Mouse (Mus musculus): Measurements from ENCODE around the gene Olfr1295. TPM values are rescaled to one million over a fixed set of nuclear protein-coding genes. Genes with fewer than 3 reads are reported as not detected.

Gene Olfr1295
- polyA plus RNA-seq (2021) = not detected

- in situ Hi-C loops (cut with MboI; ENCODE audit: low pct_unique_long_range_greater_than_20kb) = no loop called here
- no peak for ATAC-seq
- H3K27me3 ChIP-seq = no peaks in the 10 kb centered on the region
- no peak for TF ChIP-seq CTCF (IDR thresholded peaks at IDR 0.05)
- ChIA-PET POLR2A (no interaction called here), CTCF (no interaction called here)
- no peak for DNase-seq (ENCODE audit: low read depth, low spot score)
Measured at GRCm38 (mm10) chr2:111569581-111569980, at the start of gene Olfr1295. TSS of gene Olfr1295 (minus strand) at chr2:111569681.

DNA sequence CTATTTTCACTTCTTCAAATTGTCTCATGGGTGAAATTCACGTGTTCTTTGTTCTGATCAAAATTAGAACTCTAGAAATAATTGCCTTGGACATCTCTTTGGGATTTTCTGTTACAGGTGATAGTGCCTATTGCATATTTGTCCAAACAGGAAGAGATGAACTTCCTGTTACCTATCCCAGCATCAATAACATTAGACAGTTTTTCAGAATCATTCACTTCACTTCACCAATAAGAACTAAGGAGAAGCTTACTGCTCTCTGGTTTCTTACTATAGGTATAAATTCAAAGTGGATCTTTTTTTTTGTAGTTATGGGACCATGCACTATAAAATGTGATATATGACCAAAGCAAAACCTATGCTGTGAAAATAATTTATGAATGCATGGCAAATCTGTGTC is 29.3 kb downstream of the Olfr1295 start, which contains the start of gene Olfr1294:
Gene Olfr1294, minus strand, starts transcription at position 101 of the 400 bp plus-strand sequence.
- H3K27me3 ChIP-seq = no peaks in the 10 kb centered on the region
- ChIA-PET CTCF (no interaction called here), POLR2A (no interaction called here)
- in situ Hi-C loops (cut with MboI; ENCODE audit: low pct_unique_long_range_greater_than_20kb) = no loop called here
- TF ChIP-seq CTCF (IDR thresholded peaks at IDR 0.05) = no peak
- no peak for DNase-seq (ENCODE audit: low read depth, low spot score)
- ATAC-seq = no peak

DNA sequence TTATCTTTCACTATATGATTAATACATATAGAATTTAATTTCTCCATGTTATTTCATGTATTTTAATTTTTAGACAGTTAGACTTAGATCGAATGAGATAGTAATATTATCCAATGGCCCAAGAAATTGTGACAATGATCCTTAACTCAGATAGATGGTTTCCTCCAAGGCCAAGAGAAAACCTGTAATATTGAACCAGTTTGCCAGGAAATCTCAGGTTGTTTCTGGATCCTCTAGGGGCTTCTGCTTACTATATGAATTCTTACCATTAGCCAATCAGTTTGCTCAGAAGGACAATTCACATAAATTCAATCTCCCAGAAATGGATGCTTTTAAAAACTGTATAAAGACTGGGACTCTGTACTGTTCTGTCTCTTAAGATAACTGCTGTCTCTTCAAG is 44.6 kb downstream of the Olfr1295 start, which contains the start of gene Olfr1293-ps:
Gene Olfr1293-ps, plus strand, starts transcription at position 301 of the 400 bp plus-strand sequence.
- CTCF ChIA-PET = no interaction called here

GRCm38 (mm10) chr2:111517451-111517850 is 52.0 kb downstream of the Olfr1295 start:
- ChIA-PET POLR2A (no interaction called here), CTCF (no interaction called here)

More for the DNA sequence above, 44.6 kb downstream of the Olfr1295 start, which contains the start of gene Olfr1293-ps:
- no peak for TF ChIP-seq CTCF (IDR thresholded peaks at IDR 0.05)
- in situ Hi-C loops (cut with MboI; ENCODE audit: low pct_unique_long_range_greater_than_20kb) = no loop called here
- POLR2A ChIA-PET = no interaction called here
- H3K27me3 ChIP-seq = no peaks in the 10 kb centered on the region
- ATAC-seq = no peak
- DNase-seq (ENCODE audit: low read depth, low spot score) = no peak

More at GRCm38 (mm10) chr2:111517451-111517850, 52.0 kb downstream of the Olfr1295 start:
- TF ChIP-seq CTCF (IDR thresholded peaks at IDR 0.05) = no peak
- no peaks in the 10 kb centered on the region for H3K27me3 ChIP-seq
- in situ Hi-C loops (cut with MboI; ENCODE audit: low pct_unique_long_range_greater_than_20kb) = no loop called here
- no peak for DNase-seq (ENCODE audit: low read depth, low spot score)
- no peak for ATAC-seq

Other genes with a start within 250 kb of the Olfr1295 start
- not detected for gene Olfr1281, start 243.2 kb downstream of the Olfr1295 start, polyA plus RNA-seq (2021)
- not detected for gene Olfr1282, start 233.6 kb downstream of the Olfr1295 start, polyA plus RNA-seq (2021)
- gene Olfr1283, start 202.9 kb downstream of the Olfr1295 start, polyA plus RNA-seq (2021) = not detected
- not detected for gene Olfr1284, start 194.2 kb downstream of the Olfr1295 start, polyA plus RNA-seq (2021)
- not detected for gene Olfr1286, start 146.6 kb downstream of the Olfr1295 start, polyA plus RNA-seq (2021)
- gene Olfr1287, start 120.5 kb downstream of the Olfr1295 start, polyA plus RNA-seq (2021) = not detected
- not detected for gene Olfr1288, start 95.6 kb downstream of the Olfr1295 start, polyA plus RNA-seq (2021)
- not detected for gene Olfr1289, start 88.9 kb downstream of the Olfr1295 start, polyA plus RNA-seq (2021)
- gene Olfr1290, start 75.9 kb downstream of the Olfr1295 start, polyA plus RNA-seq (2021) = not detected
- gene Olfr1291-ps1, start 72.5 kb downstream of the Olfr1295 start, polyA plus RNA-seq (2021) = not detected
- not detected for gene Olfr1293-ps, start 44.5 kb downstream of the Olfr1295 start, polyA plus RNA-seq (2021)
- gene Olfr1294, start 29.4 kb downstream of the Olfr1295 start, polyA plus RNA-seq (2021) = not detected
- gene Olfr1297, start 56.8 kb upstream of the Olfr1295 start, polyA plus RNA-seq (2021) = not detected
- gene Olfr1298, start 79.5 kb upstream of the Olfr1295 start, polyA plus RNA-seq (2021) = not detected
- not detected for gene Olfr1299, start 91.7 kb upstream of the Olfr1295 start, polyA plus RNA-seq (2021)
- gene Olfr1301, start 181.3 kb upstream of the Olfr1295 start, polyA plus RNA-seq (2021) = not detected
- gene Olfr1302, start 207.7 kb upstream of the Olfr1295 start, polyA plus RNA-seq (2021) = not detected

All from Patski (cell line).